Mouse (Mus musculus) cerebellum, postnatal 10 days (tissue): ENCODE results near the gene Abcc1.

ENCODE experiments used
- DNase-seq, 2 experiments: peaks; one replicate each; pipeline ENCODE4 v3.0.0; 2021; ENCODE audit warnings: mixed read lengths in 2 of 2

Gene Abcc1

GRCm38 (mm10) chr16:14361362-14362098, at the start of gene Abcc1:
Abcc1 (plus strand) TSS chr16:14361558.
- peak; percentile 88 to 91 for DNase-seq

- DNase-seq, result no peak
Measured at GRCm38 (mm10) chr16:14312914-14313313, 48.4 kb upstream of the Abcc1 start.

- DNase-seq, result peak; percentile 99 to 100
Measured at GRCm38 (mm10) chr16:14316884-14317876, 44.2 kb upstream of the Abcc1 start, which contains the start of gene Fopnl. Fopnl (minus strand) TSS chr16:14317405.

GRCm38 (mm10) chr16:14319681-14320080, 41.7 kb upstream of the Abcc1 start:
- peak in 1 of 2 experiments; percentile 12 for DNase-seq

GRCm38 (mm10) chr16:14320494-14320893, 40.9 kb upstream of the Abcc1 start:
- no peak for DNase-seq

- DNase-seq, result no peak
Measured at GRCm38 (mm10) chr16:14328156-14328555, 33.2 kb upstream of the Abcc1 start.

- DNase-seq, result no peak
Measured at GRCm38 (mm10) chr16:14344967-14345366, 16.4 kb upstream of the Abcc1 start.

GRCm38 (mm10) chr16:14351571-14351970, 9.8 kb upstream of the Abcc1 start:
- DNase-seq, result no peak

- DNase-seq, result no peak
Measured at GRCm38 (mm10) chr16:14352234-14352633, 9.1 kb upstream of the Abcc1 start.

GRCm38 (mm10) chr16:14352663-14353062, 8.7 kb upstream of the Abcc1 start:
- no peak for DNase-seq

- no peak for DNase-seq
Measured at GRCm38 (mm10) chr16:14357859-14358258, 3.5 kb upstream of the Abcc1 start.

GRCm38 (mm10) chr16:14358531-14358930, 2.8 kb upstream of the Abcc1 start:
- DNase-seq, result no peak

GRCm38 (mm10) chr16:14360931-14361330, 427 bp upstream of the Abcc1 start:
- DNase-seq, result no peak

GRCm38 (mm10) chr16:14362099-14362820, 902 bp downstream of the Abcc1 start:
- peak in 1 of 2 experiments; percentile 35 for DNase-seq

GRCm38 (mm10) chr16:14363496-14363895, 2.1 kb downstream of the Abcc1 start:
- DNase-seq, result no peak

GRCm38 (mm10) chr16:14364066-14364465, 2.7 kb downstream of the Abcc1 start:
- DNase-seq, result no peak

GRCm38 (mm10) chr16:14365457-14365856, 4.1 kb downstream of the Abcc1 start:
- DNase-seq, result no peak

- DNase-seq, result no peak
Measured at GRCm38 (mm10) chr16:14366017-14366416, 4.7 kb downstream of the Abcc1 start.

- peak; percentile 60 to 66 for DNase-seq
Measured at GRCm38 (mm10) chr16:14371367-14371766, 10.0 kb downstream of the Abcc1 start.

GRCm38 (mm10) chr16:14372382-14372781, 11.0 kb downstream of the Abcc1 start:
- no peak for DNase-seq

- no peak for DNase-seq
Measured at GRCm38 (mm10) chr16:14372817-14373301, 11.5 kb downstream of the Abcc1 start.

- DNase-seq, result no peak
Measured at GRCm38 (mm10) chr16:14375942-14376341, 14.6 kb downstream of the Abcc1 start.

- no peak for DNase-seq
Measured at GRCm38 (mm10) chr16:14376352-14376751, 15.0 kb downstream of the Abcc1 start.
